Mouse (Mus musculus) MEL (cell line): Measurements from ENCODE around the gene Sapcd1. TPM values are rescaled to one million over a fixed set of nuclear protein-coding genes. Genes with fewer than 3 reads are reported as not detected.
A peak's percentile ranks its signal among the peaks of the same experiment; 100 is the strongest.

Experiments used
- DNase-seq: peaks from one replicate; pipeline ENCODE4 v3.0.0; 2011; ENCODE audit warnings: low read depth, low spot score
- H3K27ac ChIP-seq: 2 replicates; pipeline ENCODE4 v1.5.1; 2012; ENCODE audit warnings: low read depth, mild to moderate bottlenecking, control low read depth, low read length, moderate library complexity; ENCODE audit not compliant: control insufficient read depth
- H3K27me3 ChIP-seq, 2 experiments: fragments of 150-350 bp in 1 of 2; sonication (generic) in 1 of 2; 2 replicates each; pipeline ENCODE4 v1.6.1; 2012; ENCODE audit warnings: low read length in 2 of 2, mild to moderate bottlenecking in 2 of 2, improper control_type of control experiment in 1 of 2, moderate library complexity in 1 of 2; ENCODE audit not compliant: insufficient read depth in 2 of 2, control insufficient read depth in 1 of 2
- H3K36me3 ChIP-seq, 2 experiments: 2 replicates each; pipeline ENCODE4 v1.6.1; 2012 to 2014; ENCODE audit warnings: low read length in 2 of 2, improper control_type of control experiment in 1 of 2, inconsistent platforms in 1 of 2, mild to moderate bottlenecking in 1 of 2; ENCODE audit not compliant: insufficient read depth in 2 of 2, control insufficient read depth in 1 of 2
- H3K4me1 ChIP-seq, 2 experiments: fragments of 150-350 bp in 1 of 2; sonication (generic) in 1 of 2; 2 replicates each; pipeline ENCODE4 v1.6.1; 2012; ENCODE audit warnings: low read length in 2 of 2, improper control_type of control experiment in 1 of 2, mild to moderate bottlenecking in 1 of 2; ENCODE audit not compliant: insufficient read depth in 2 of 2, control insufficient read depth in 1 of 2
- H3K4me3 ChIP-seq, 2 experiments: fragments of 150-350 bp in 1 of 2; sonication (generic) in 1 of 2; 2 replicates each; pipeline ENCODE4 v1.5.1; 2012; ENCODE audit warnings: low read depth in 2 of 2, low read length in 2 of 2, mild to moderate bottlenecking in 2 of 2, moderate library complexity in 2 of 2, control low read depth in 1 of 2, improper control_type of control experiment in 1 of 2; ENCODE audit not compliant: control insufficient read depth in 1 of 2, insufficient read depth in 1 of 2
- H3K79me2 ChIP-seq: 2 replicates; pipeline ENCODE4 v1.6.1; 2012; ENCODE audit warnings: mild to moderate bottlenecking, low read length, moderate library complexity; ENCODE audit not compliant: control insufficient read depth, poor library complexity, insufficient read depth
- H3K9ac ChIP-seq: 2 replicates; pipeline ENCODE4 v1.6.1; 2012; ENCODE audit warnings: low read depth, mild to moderate bottlenecking, control low read depth, low read length, moderate library complexity; ENCODE audit not compliant: control insufficient read depth, poor library complexity, severe bottlenecking
- H3K9me3 ChIP-seq: fragments of 150-350 bp; sonication (generic); replicated peaks from 2 replicates; pipeline ENCODE4 v1.6.1; 2012; ENCODE audit warnings: mild to moderate bottlenecking, low read length, improper control_type of control experiment, moderate library complexity; ENCODE audit not compliant: insufficient read depth
- BHLHE40 ChIP-seq: IDR thresholded peaks from 2 replicates; pipeline ENCODE4 v1.6.1; 2012; ENCODE audit warnings: low read depth, mild to moderate bottlenecking, inconsistent platforms, low read length, improper control_type of control experiment, borderline replicate concordance
- CHD2 ChIP-seq: IDR thresholded peaks from 2 replicates; pipeline ENCODE4 v1.6.1; 2011; ENCODE audit warnings: low read length, improper control_type of control experiment
- CTCF ChIP-seq, 3 experiments: IDR thresholded peaks in 2 of 3; conservative IDR thresholded peaks in 1 of 3; 2 replicates each; pipeline ENCODE4 v1.5.1; 2011 to 2012; ENCODE audit warnings: low read length in 3 of 3, low read depth in 2 of 3, mild to moderate bottlenecking in 2 of 3, improper control_type of control experiment in 1 of 3, inconsistent platforms in 1 of 3, mixed read lengths in 1 of 3, moderate library complexity in 1 of 3; ENCODE audit not compliant: control insufficient read depth in 1 of 3, insufficient read depth in 1 of 3, poor library complexity in 1 of 3, severe bottlenecking in 1 of 3
- ELF1 ChIP-seq: IDR thresholded peaks from 2 replicates; pipeline ENCODE4 v1.6.1; 2014; ENCODE audit warnings: low read depth, mild to moderate bottlenecking, inconsistent platforms, low read length, improper control_type of control experiment, moderate library complexity
- EP300 ChIP-seq, 2 experiments: IDR thresholded peaks; 2 replicates each; pipeline ENCODE4 v1.6.1; 2011; ENCODE audit warnings: improper control_type of control experiment in 2 of 2, low read length in 2 of 2, low read depth in 1 of 2, mild to moderate bottlenecking in 1 of 2
- ETS1 ChIP-seq: IDR thresholded peaks from 2 replicates; pipeline ENCODE4 v1.6.1; 2012; ENCODE audit warnings: low read depth, mild to moderate bottlenecking, inconsistent platforms, low read length, improper control_type of control experiment, moderate library complexity
- GABPA ChIP-seq: IDR thresholded peaks from 2 replicates; pipeline ENCODE4 v1.6.1; 2012; ENCODE audit warnings: low read depth, mild to moderate bottlenecking, inconsistent platforms, low read length, improper control_type of control experiment, moderate library complexity
- GATA1 ChIP-seq: IDR thresholded peaks from 2 replicates; pipeline ENCODE4 v1.6.1; 2011; ENCODE audit warnings: low read depth, low read length, improper control_type of control experiment
- JUND ChIP-seq: IDR thresholded peaks from 2 replicates; pipeline ENCODE4 v1.6.1; 2011; ENCODE audit warnings: low read depth, mild to moderate bottlenecking, improper control_type of control experiment, low read length
- KAT2A ChIP-seq: conservative IDR thresholded peaks from 2 replicates; pipeline ENCODE4 v1.6.1; 2012; ENCODE audit warnings: low read depth, low read length, improper control_type of control experiment, inconsistent platforms
- MAX ChIP-seq: IDR thresholded peaks from 2 replicates; pipeline ENCODE4 v1.6.1; 2011; ENCODE audit warnings: low read length, improper control_type of control experiment
- MAZ ChIP-seq: IDR thresholded peaks from 2 replicates; pipeline ENCODE4 v1.6.1; 2012; ENCODE audit warnings: low read depth, mild to moderate bottlenecking, inconsistent platforms, low read length, improper control_type of control experiment
- MXI1 ChIP-seq: IDR thresholded peaks from 2 replicates; pipeline ENCODE4 v1.6.1; 2011; ENCODE audit warnings: mild to moderate bottlenecking, low read depth, low read length, improper control_type of control experiment
- MYB ChIP-seq: IDR thresholded peaks from 2 replicates; pipeline ENCODE4 v1.6.1; 2011; ENCODE audit warnings: mild to moderate bottlenecking, low read depth, low read length, improper control_type of control experiment
- MYC ChIP-seq: IDR thresholded peaks from 2 replicates; pipeline ENCODE4 v1.6.1; 2011; ENCODE audit warnings: low read depth, mild to moderate bottlenecking, low read length, improper control_type of control experiment, moderate library complexity
- NELFE ChIP-seq: IDR thresholded peaks from 2 replicates; pipeline ENCODE4 v1.6.1; 2011; ENCODE audit warnings: low read depth, low read length, improper control_type of control experiment
- NRF1 ChIP-seq: IDR thresholded peaks from 2 replicates; pipeline ENCODE4 v1.6.1; 2014; ENCODE audit warnings: low read depth, mild to moderate bottlenecking, inconsistent platforms, low read length, improper control_type of control experiment, moderate library complexity; ENCODE audit not compliant: poor library complexity, insufficient read depth, severe bottlenecking
- POLR2A ChIP-seq, 2 experiments: IDR thresholded peaks; 2 replicates each; pipeline ENCODE4 v1.6.1; 2011 to 2012; ENCODE audit warnings: low read length in 2 of 2, mild to moderate bottlenecking in 2 of 2, control low read depth in 1 of 2, improper control_type of control experiment in 1 of 2, low read depth in 1 of 2, moderate library complexity in 1 of 2; ENCODE audit not compliant: control insufficient read depth in 1 of 2, insufficient read depth in 1 of 2, poor library complexity in 1 of 2
- POLR2AphosphoS2 ChIP-seq: IDR thresholded peaks from 2 replicates; pipeline ENCODE4 v1.6.1; 2011; ENCODE audit warnings: low read length, improper control_type of control experiment
- POLR2AphosphoS5 ChIP-seq: IDR thresholded peaks from 2 replicates; pipeline ENCODE4 v1.6.1; 2012; ENCODE audit warnings: low read depth, borderline replicate concordance, mild to moderate bottlenecking, inconsistent platforms, low read length, moderate library complexity, mixed read lengths
- RAD21 ChIP-seq: IDR thresholded peaks from 2 replicates; pipeline ENCODE4 v1.6.1; 2011; ENCODE audit warnings: mild to moderate bottlenecking, low read depth, low read length, improper control_type of control experiment
- SIN3A ChIP-seq: IDR thresholded peaks from 2 replicates; pipeline ENCODE4 v1.6.1; 2012; ENCODE audit warnings: low read length, improper control_type of control experiment, inconsistent platforms
- SMC3 ChIP-seq: IDR thresholded peaks from 2 replicates; pipeline ENCODE4 v1.6.1; 2011; ENCODE audit warnings: low read depth, low read length, improper control_type of control experiment
- TAL1 ChIP-seq: IDR thresholded peaks from 2 replicates; pipeline ENCODE4 v1.6.1; 2012; ENCODE audit warnings: mild to moderate bottlenecking, inconsistent platforms, low read length, moderate library complexity, mixed read lengths
- TBP ChIP-seq: IDR thresholded peaks from 2 replicates; pipeline ENCODE4 v1.8.0; 2011; ENCODE audit warnings: low read depth, low read length, improper control_type of control experiment
- TCF12 ChIP-seq: IDR thresholded peaks from 2 replicates; pipeline ENCODE4 v1.6.1; 2014; ENCODE audit warnings: low read depth, mild to moderate bottlenecking, inconsistent platforms, low read length, improper control_type of control experiment, moderate library complexity
- USF1 ChIP-seq: IDR thresholded peaks from 2 replicates; pipeline ENCODE4 v1.6.1; 2014; ENCODE audit warnings: low read depth, mild to moderate bottlenecking, inconsistent platforms, low read length, improper control_type of control experiment, moderate library complexity
- USF2 ChIP-seq, 2 experiments: IDR thresholded peaks; 2 replicates each; pipeline ENCODE4 v1.6.1; 2011 to 2012; ENCODE audit warnings: improper control_type of control experiment in 2 of 2, low read length in 2 of 2, borderline replicate concordance in 1 of 2, inconsistent platforms in 1 of 2, low read depth in 1 of 2, mild to moderate bottlenecking in 1 of 2; ENCODE audit not compliant: insufficient read depth in 1 of 2
- ZC3H11A ChIP-seq: IDR thresholded peaks from 2 replicates; pipeline ENCODE4 v1.6.1; 2012; ENCODE audit warnings: low read depth, mild to moderate bottlenecking, inconsistent platforms, low read length, improper control_type of control experiment
- ZKSCAN1 ChIP-seq: IDR thresholded peaks from 2 replicates; pipeline ENCODE4 v1.6.1; 2012; ENCODE audit warnings: low read depth, mild to moderate bottlenecking, inconsistent platforms, low read length, improper control_type of control experiment, moderate library complexity
- ZMIZ1 ChIP-seq: IDR thresholded peaks from 2 replicates; pipeline ENCODE4 v1.6.1; 2012; ENCODE audit warnings: low read depth, mild to moderate bottlenecking, inconsistent platforms, low read length, improper control_type of control experiment, moderate library complexity
- ZNF384 ChIP-seq: IDR thresholded peaks from 2 replicates; pipeline ENCODE4 v1.6.1; 2012; ENCODE audit warnings: low read depth, mild to moderate bottlenecking, inconsistent platforms, low read length, improper control_type of control experiment
- polyA plus RNA-seq, 2 experiments: library from polyadenylated mRNA; stranded (reverse) in 1 of 2; unstranded in 1 of 2; fragments of >175 nt in 1 of 2; fragments of >200 nt in 1 of 2; gene quantifications; 2 replicates each; pipeline versions ENCODE4 v1.2.1 to v1.2.4; 2012; ENCODE audit warnings: low replicate concordance in 2 of 2, low read depth in 1 of 2; ENCODE audit not compliant: insufficient read length in 2 of 2, insufficient read depth in 1 of 2, missing spikeins in 1 of 2
- total RNA-seq: library from RNA; depleted of rRNA; stranded (reverse); fragments of 300-350 nt; gene quantifications from 2 replicates; pipeline ENCODE4 v1.2.3, GENCODE M21; 2012

The Sapcd1 gene
- total and polyA plus RNA-seq, 3 experiments: 124 to 164 TPM; not detected in 1

DNA sequence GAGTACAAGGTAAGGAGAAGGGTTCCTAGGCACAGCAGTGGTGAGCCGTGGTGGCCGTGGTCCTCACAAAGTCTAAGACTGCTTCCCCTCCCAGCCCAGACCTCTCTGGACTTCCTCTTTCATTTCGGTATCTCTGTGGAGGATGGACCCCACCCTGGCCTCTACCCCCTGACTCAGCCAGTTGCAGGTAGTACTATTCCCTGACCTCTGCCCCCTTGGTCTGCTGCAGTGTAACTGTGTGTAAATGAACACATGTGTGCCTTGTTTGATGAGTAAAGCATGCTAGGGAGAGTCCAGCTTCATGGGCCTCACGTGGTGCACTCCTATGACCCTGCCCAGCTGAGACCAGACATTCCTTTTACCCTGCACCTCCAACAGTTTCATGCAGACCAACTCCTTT is 4.1 kb downstream of the Sapcd1 start:
- Histone ChIP-seq H3K27me3 (no peaks in the 10 kb centered on the region), H3K9ac (peak overlapping the region; percentile 77), H3K4me1 (peaks cover 17 to 63% of the 10 kb centered on the region in 2 experiments; a peak in 3 of 4 replicates), H3K27ac (peak overlapping the region; percentile 96), H3K9me3 (no peaks in the 10 kb centered on the region), H3K4me3 (peak overlapping the region; percentile 54 to 66), H3K79me2 (peaks cover 39% of the 10 kb centered on the region), H3K36me3 (peaks cover 0 to 50% of the 10 kb centered on the region in 2 experiments; a peak in 2 of 4 replicates)
- peak in 1 of 2 experiments; percentile 61; a peak in 2 of 4 replicates for TF ChIP-seq POLR2A (IDR thresholded peaks at IDR 0.05; ENCODE audit: control insufficient read depth in 1 of 2, insufficient read depth in 1 of 2, low read depth in 1 of 2, low read length in 2 of 2, poor library complexity in 1 of 2)
- peak; percentile 33; the same call in 1 of the 2 replicates for TF ChIP-seq MYC
- peak in 1 of 2 experiments; percentile 50; a peak in 2 of 4 replicates for TF ChIP-seq EP300 (IDR thresholded peaks at IDR 0.05; ENCODE audit: low read depth in 1 of 2, low read length in 2 of 2)
- no peak; the same call in 1 of the 2 replicates for TF ChIP-seq JUND
- no peak for TF ChIP-seq ZNF384
- TF ChIP-seq POLR2AphosphoS2: 0 out of 2 replicates have a peak, but pooled peaks have one; percentile 16
- peak; percentile 15; the same call in 1 of the 2 replicates for TF ChIP-seq SIN3A
- TF ChIP-seq CTCF (IDR thresholded peaks at IDR 0.05 in 2 of 3, conservative IDR thresholded peaks at IDR 0.05 in 1 of 3; ENCODE audit: control insufficient read depth in 1 of 3, insufficient read depth in 1 of 3, low read depth in 2 of 3, low read length in 3 of 3, poor library complexity in 1 of 3, severe bottlenecking in 1 of 3): no peak
- TF ChIP-seq ZKSCAN1: no peak
- TF ChIP-seq USF2 (IDR thresholded peaks at IDR 0.05; ENCODE audit: borderline replicate concordance in 1 of 2, insufficient read depth in 1 of 2, low read depth in 1 of 2, low read length in 2 of 2): no peak
- no peak for TF ChIP-seq GATA1
- TF ChIP-seq TAL1: 0 out of 2 replicates have a peak, but pooled peaks have one; percentile 3
- no peak for TF ChIP-seq NRF1
- no peak for TF ChIP-seq POLR2AphosphoS5
- TF ChIP-seq ZC3H11A: no peak
- peak; percentile 4; the same call in 1 of the 2 replicates for TF ChIP-seq SMC3
- TF ChIP-seq RAD21: no peak
- peak; percentile 10; the same call in 1 of the 2 replicates for TF ChIP-seq MAZ
- no peak for TF ChIP-seq CHD2
- TF ChIP-seq ELF1: 0 out of 2 replicates have a peak, but pooled peaks have one; percentile 9
- peak; percentile 22; the same call in 1 of the 2 replicates for TF ChIP-seq ZMIZ1
- no peak for TF ChIP-seq MYB
- TF ChIP-seq MAX: peak; percentile 77
- no peak; the same call in 1 of the 2 replicates for TF ChIP-seq MXI1
- TF ChIP-seq KAT2A: no peak
- peak; percentile 66 for TF ChIP-seq USF1
- TF ChIP-seq GABPA: no peak
- peak; percentile 46; the same call in 1 of the 2 replicates for TF ChIP-seq TBP
- peak; percentile 50; the same call in 1 of the 2 replicates for TF ChIP-seq ETS1
- no peak for TF ChIP-seq BHLHE40
- TF ChIP-seq NELFE: peak; percentile 30
- peak; percentile 8; the same call in 1 of the 2 replicates for TF ChIP-seq TCF12
- DNase-seq: peak; percentile 75
